Mouse (Mus musculus): ENCODE data around the gene Syt12. TPM values are rescaled to one million over a fixed set of nuclear protein-coding genes. Genes with fewer than 3 reads are reported as not detected.

Syt12 gene
- polyA plus RNA-seq, 1 experiment from 2014 or later = 2.8 TPM

- Histone ChIP-seq H3K4me2 (replicated peaks; ENCODE audit: low read depth, low read length) (no peak overlapping the region), H3K4me1 (ENCODE audit: insufficient read depth, low read length) (peaks cover 30% of the 10 kb centered on the region), H3K9ac (replicated peaks; ENCODE audit: low read length) (no peak overlapping the region), H3K36me3 (ENCODE audit: insufficient read depth, low read length) (no peaks in the 10 kb centered on the region), H3K4me3 (ENCODE audit: low read length) (no peak overlapping the region), H3K9me3 (ENCODE audit: low read length) (no peaks in the 10 kb centered on the region), H3K27me3 (ENCODE audit: insufficient read depth, low read length) (no peaks in the 10 kb centered on the region), H3K27ac (ENCODE audit: low read length) (no peak overlapping the region)
- ATAC-seq (ENCODE audit: low FRiP score, low TSS enrichment) = no peak
- 65% methylated on average over 8 of the region's 8 CpGs for WGBS
Measured at GRCm38 (mm10) chr19:4451098-4451497, 26.1 kb downstream of the Syt12 start.

GRCm38 (mm10) chr19:4450666-4451065, 26.6 kb downstream of the Syt12 start:
- no peaks in the 10 kb centered on the region for H3K9me3 ChIP-seq (ENCODE audit: low read length)
- peaks cover 27% of the 10 kb centered on the region for H3K4me1 ChIP-seq (ENCODE audit: insufficient read depth, low read length)
- WGBS = 54% methylated on average over 5 of the region's 5 CpGs

GRCm38 (mm10) chr19:4449230-4449629, 28.0 kb downstream of the Syt12 start:
- Histone ChIP-seq H3K9ac (replicated peaks; ENCODE audit: low read length) (no peak overlapping the region), H3K4me3 (ENCODE audit: low read length) (no peak overlapping the region), H3K9me3 (ENCODE audit: low read length) (no peaks in the 10 kb centered on the region), H3K36me3 (ENCODE audit: insufficient read depth, low read length) (no peaks in the 10 kb centered on the region), H3K27ac (ENCODE audit: low read length) (no peak overlapping the region), H3K27me3 (ENCODE audit: insufficient read depth, low read length) (no peaks in the 10 kb centered on the region), H3K4me2 (replicated peaks; ENCODE audit: low read depth, low read length) (no peak overlapping the region), H3K4me1 (ENCODE audit: insufficient read depth, low read length) (peaks cover 27% of the 10 kb centered on the region)
- ATAC-seq (ENCODE audit: low FRiP score, low TSS enrichment) = no peak
- 97% methylated on average over 9 of the region's 9 CpGs for WGBS

More at GRCm38 (mm10) chr19:4450666-4451065, 26.6 kb downstream of the Syt12 start:
- H3K27me3 ChIP-seq (ENCODE audit: insufficient read depth, low read length) = no peaks in the 10 kb centered on the region
- no peak for ATAC-seq (ENCODE audit: low FRiP score, low TSS enrichment)
- H3K9ac ChIP-seq (replicated peaks; ENCODE audit: low read length) = no peak overlapping the region
- H3K4me3 ChIP-seq (ENCODE audit: low read length) = no peak overlapping the region
- no peak overlapping the region for H3K27ac ChIP-seq (ENCODE audit: low read length)
- H3K4me2 ChIP-seq (replicated peaks; ENCODE audit: low read depth, low read length) = no peak overlapping the region
- H3K36me3 ChIP-seq (ENCODE audit: insufficient read depth, low read length) = no peaks in the 10 kb centered on the region

- Histone ChIP-seq H3K4me2 (replicated peaks; ENCODE audit: low read depth, low read length) (no peak overlapping the region), H3K27ac (ENCODE audit: low read length) (no peak overlapping the region), H3K9ac (replicated peaks; ENCODE audit: low read length) (no peak overlapping the region), H3K4me1 (ENCODE audit: insufficient read depth, low read length) (peaks cover 18% of the 10 kb centered on the region), H3K27me3 (ENCODE audit: insufficient read depth, low read length) (no peaks in the 10 kb centered on the region), H3K36me3 (ENCODE audit: insufficient read depth, low read length) (no peaks in the 10 kb centered on the region), H3K9me3 (ENCODE audit: low read length) (no peaks in the 10 kb centered on the region), H3K4me3 (ENCODE audit: low read length) (no peak overlapping the region)
- 93% methylated on average over 9 of the region's 9 CpGs for WGBS
- ATAC-seq (ENCODE audit: low FRiP score, low TSS enrichment) = no peak
Measured at GRCm38 (mm10) chr19:4447445-4447844, 29.8 kb downstream of the Syt12 start.

- Histone ChIP-seq H3K27ac (ENCODE audit: low read length) (no peak overlapping the region), H3K27me3 (ENCODE audit: insufficient read depth, low read length) (no peaks in the 10 kb centered on the region), H3K4me1 (ENCODE audit: insufficient read depth, low read length) (peaks cover 17% of the 10 kb centered on the region), H3K4me3 (ENCODE audit: low read length) (no peak overlapping the region), H3K36me3 (ENCODE audit: insufficient read depth, low read length) (no peaks in the 10 kb centered on the region), H3K4me2 (replicated peaks; ENCODE audit: low read depth, low read length) (no peak overlapping the region), H3K9me3 (ENCODE audit: low read length) (no peaks in the 10 kb centered on the region), H3K9ac (replicated peaks; ENCODE audit: low read length) (no peak overlapping the region)
- 85% methylated on average over 8 of the region's 8 CpGs for WGBS
- no peak for ATAC-seq (ENCODE audit: low FRiP score, low TSS enrichment)
Measured at GRCm38 (mm10) chr19:4446661-4447420, 30.4 kb downstream of the Syt12 start.

- peaks cover 36% of the 10 kb centered on the region for H3K4me1 ChIP-seq (ENCODE audit: insufficient read depth, low read length)
- H3K27ac ChIP-seq (ENCODE audit: low read length) = peak overlapping the region; percentile 91
- no peak overlapping the region for H3K4me3 ChIP-seq (ENCODE audit: low read length)
- H3K9ac ChIP-seq (replicated peaks; ENCODE audit: low read length) = no peak overlapping the region
- WGBS = 7% methylated on average over 3 of the region's 3 CpGs
- H3K36me3 ChIP-seq (ENCODE audit: insufficient read depth, low read length) = no peaks in the 10 kb centered on the region
- no peaks in the 10 kb centered on the region for H3K9me3 ChIP-seq (ENCODE audit: low read length)
- ATAC-seq (ENCODE audit: low FRiP score, low TSS enrichment) = peak; percentile 20; the same call in 1 of the 2 replicates
- H3K27me3 ChIP-seq (ENCODE audit: insufficient read depth, low read length) = no peaks in the 10 kb centered on the region
- 0 out of 2 replicates have a peak overlapping the region, but pooled peaks have one; percentile 13 for H3K4me2 ChIP-seq (replicated peaks; ENCODE audit: low read depth, low read length)
Measured at GRCm38 (mm10) chr19:4442408-4442807, 34.8 kb downstream of the Syt12 start.

- Histone ChIP-seq H3K9me3 (ENCODE audit: low read length) (no peaks in the 10 kb centered on the region), H3K27ac (ENCODE audit: low read length) (peak overlapping the region; percentile 91), H3K4me1 (ENCODE audit: insufficient read depth, low read length) (peaks cover 36% of the 10 kb centered on the region), H3K4me3 (ENCODE audit: low read length) (no peak overlapping the region; the same call in 1 of the 2 replicates), H3K9ac (replicated peaks; ENCODE audit: low read length) (no peak overlapping the region), H3K4me2 (replicated peaks; ENCODE audit: low read depth, low read length) (peak overlapping the region; percentile 13; the same call in 1 of the 2 replicates), H3K36me3 (ENCODE audit: insufficient read depth, low read length) (no peaks in the 10 kb centered on the region), H3K27me3 (ENCODE audit: insufficient read depth, low read length) (no peaks in the 10 kb centered on the region)
- ATAC-seq (ENCODE audit: low FRiP score, low TSS enrichment) = peak; percentile 84
- whole genome bisulfite sequencing = 14% methylated on average over 10 of the region's 10 CpGs
Measured at GRCm38 (mm10) chr19:4441621-4442161, 35.6 kb downstream of the Syt12 start.

- H3K27ac ChIP-seq (ENCODE audit: low read length) = peak overlapping the region; percentile 91
- H3K9ac ChIP-seq (replicated peaks; ENCODE audit: low read length) = no peak overlapping the region
- peak overlapping the region; percentile 90 for H3K4me2 ChIP-seq (replicated peaks; ENCODE audit: low read depth, low read length)
- no peak overlapping the region for H3K4me3 ChIP-seq (ENCODE audit: low read length)
- H3K9me3 ChIP-seq (ENCODE audit: low read length) = no peaks in the 10 kb centered on the region
- no peaks in the 10 kb centered on the region for H3K27me3 ChIP-seq (ENCODE audit: insufficient read depth, low read length)
- peaks cover 36% of the 10 kb centered on the region for H3K4me1 ChIP-seq (ENCODE audit: insufficient read depth, low read length)
- ATAC-seq (ENCODE audit: low FRiP score, low TSS enrichment) = no peak
- H3K36me3 ChIP-seq (ENCODE audit: insufficient read depth, low read length) = peaks cover 3% of the 10 kb centered on the region; the same call in 1 of the 2 replicates
- 27% methylated on average over 6 of the region's 6 CpGs for WGBS
Measured at GRCm38 (mm10) chr19:4441090-4441591, 36.1 kb downstream of the Syt12 start.

- H3K4me2 ChIP-seq (replicated peaks; ENCODE audit: low read depth, low read length) = peak overlapping the region; percentile 90
- peak overlapping the region; percentile 81 for H3K9ac ChIP-seq (replicated peaks; ENCODE audit: low read length)
- peaks cover 36% of the 10 kb centered on the region for H3K4me1 ChIP-seq (ENCODE audit: insufficient read depth, low read length)
- WGBS = 9% methylated on average over 8 of the region's 8 CpGs
- H3K27ac ChIP-seq (ENCODE audit: low read length) = peak overlapping the region; percentile 91
- no peaks in the 10 kb centered on the region for H3K27me3 ChIP-seq (ENCODE audit: insufficient read depth, low read length)
- H3K4me3 ChIP-seq (ENCODE audit: low read length) = peak overlapping the region; percentile 74
- peaks cover 13% of the 10 kb centered on the region; the same call in 1 of the 2 replicates for H3K36me3 ChIP-seq (ENCODE audit: insufficient read depth, low read length)
- ATAC-seq (ENCODE audit: low FRiP score, low TSS enrichment) = no peak
- H3K9me3 ChIP-seq (ENCODE audit: low read length) = peaks cover 4% of the 10 kb centered on the region; the same call in 1 of the 2 replicates
Measured at GRCm38 (mm10) chr19:4440222-4440621, 37.0 kb downstream of the Syt12 start.
